In the genomic region with DNA sequence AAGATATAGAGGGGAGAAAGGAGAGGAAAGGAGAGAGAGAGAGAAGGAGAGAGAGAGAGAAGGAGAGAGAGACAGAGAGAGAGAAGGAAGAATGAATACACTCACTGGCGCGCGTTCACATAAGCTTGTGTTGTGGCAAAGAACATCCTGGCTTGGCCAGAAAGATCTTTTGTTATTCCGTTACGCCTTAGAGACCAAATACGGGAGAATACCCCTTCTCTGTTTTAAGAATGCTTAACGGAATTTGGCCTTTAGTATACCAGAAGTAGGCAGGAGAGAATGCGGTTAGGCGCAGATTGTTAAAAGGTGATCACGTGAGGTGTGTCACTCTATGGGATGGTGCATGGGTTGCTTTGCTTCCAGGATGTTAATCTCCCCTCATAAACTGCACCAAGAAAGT, we compare ENCODE assay signal across 8 mouse cellular contexts. TPM values are rescaled to one million over a fixed set of nuclear protein-coding genes. Genes with fewer than 3 reads are reported as not detected.
A peak's percentile ranks its signal among the peaks of the same experiment; 100 is the strongest.
DNase-seq lines count a peak whose midpoint lies in the region; ATAC-seq and TF ChIP-seq lines count a peak whose summit lies in the region.

No protein-coding gene starts in this region.

- H3K36me3 ChIP-seq in kidney, postnatal 0 days (ENCODE audit: insufficient read depth, low read length), result peaks cover 23% of the 10 kb centered on the region
- H3K36me3 ChIP-seq in hindbrain, embryonic 15.5 days, result peaks cover 40% of the 10 kb centered on the region
- H3K36me3 ChIP-seq in midbrain, embryonic 16.5 days (ENCODE audit: control insufficient read depth, insufficient read depth, low read length), result peaks cover 25% of the 10 kb centered on the region

- no peak for TF ChIP-seq CTCF in kidney, postnatal 0 days (IDR thresholded peaks at IDR 0.05; ENCODE audit: low read depth)

- no peak for ATAC-seq in kidney, postnatal 0 days (replicated peaks; ENCODE audit: low FRiP score, low read depth)
- no peak for ATAC-seq in hindbrain, embryonic 15.5 days (ENCODE audit: low FRiP score, low read depth)
- no peak for ATAC-seq in midbrain, embryonic 16.5 days

- 1% methylated on average over 10 of the region's 10 CpGs for WGBS in kidney, postnatal 0 days
- WGBS in hindbrain, embryonic 15.5 days, result 11% methylated on average over 10 of the region's 10 CpGs
- 5% methylated on average over 10 of the region's 10 CpGs for WGBS in midbrain, embryonic 16.5 days

- no peaks in the 10 kb centered on the region for H3K27me3 ChIP-seq in kidney, postnatal 0 days (ENCODE audit: insufficient read depth, low read length)
- no peaks in the 10 kb centered on the region for H3K27me3 ChIP-seq in hindbrain, embryonic 15.5 days
- H3K27me3 ChIP-seq in midbrain, embryonic 16.5 days (ENCODE audit: control insufficient read depth, insufficient read depth, low read depth, low read length), result no peaks in the 10 kb centered on the region

- H3K9me3 ChIP-seq in kidney, postnatal 0 days (replicated peaks; ENCODE audit: low read length), result no peaks in the 10 kb centered on the region
- H3K9me3 ChIP-seq in hindbrain, embryonic 15.5 days, result no peaks in the 10 kb centered on the region
- no peaks in the 10 kb centered on the region for H3K9me3 ChIP-seq in midbrain, embryonic 16.5 days (replicated peaks; ENCODE audit: control insufficient read depth, low read length, poor library complexity, severe bottlenecking)

- H3K4me3 ChIP-seq in kidney, postnatal 0 days (replicated peaks; ENCODE audit: low read depth, low read length), result peak overlapping the region; percentile 98
- peak overlapping the region; percentile 98 for H3K4me3 ChIP-seq in hindbrain, embryonic 15.5 days
- peak overlapping the region; percentile 100 for H3K4me3 ChIP-seq in midbrain, embryonic 16.5 days (ENCODE audit: low read depth, low read length)

- peak overlapping the region; percentile 97 for H3K9ac ChIP-seq in kidney, postnatal 0 days (ENCODE audit: low read depth, low read length)
- H3K9ac ChIP-seq in hindbrain, embryonic 15.5 days, result peak overlapping the region; percentile 99
- H3K9ac ChIP-seq in midbrain, embryonic 16.5 days (ENCODE audit: low read depth, low read length), result peak overlapping the region; percentile 99

- DNase-seq in kidney, postnatal 0 days (ENCODE audit: low spot score), result no peak
- DNase-seq in kidney, adult 9 months, result no peak
- DNase-seq in T-cell, adult 2 months (ENCODE audit: low spot score), result peak; percentile 62
- no peak for DNase-seq in embryo, embryonic 9.5 days (ENCODE audit: extremely low spot score)
- DNase-seq in ovary, postnatal 10 days (ENCODE audit: low spot score), result no peak
- DNase-seq in layer of hippocampus, adult 11-12 months (ENCODE audit: low spot score), result no peak

- no peak overlapping the region for H3K27ac ChIP-seq in kidney, postnatal 0 days
- peak overlapping the region; percentile 95; the same call in 1 of the 2 replicates for H3K27ac ChIP-seq in hindbrain, embryonic 15.5 days (replicated peaks)
- H3K27ac ChIP-seq in midbrain, embryonic 16.5 days (ENCODE audit: low read length), result peak overlapping the region; percentile 96

- peak overlapping the region; percentile 89 for H3K4me2 ChIP-seq in kidney, postnatal 0 days (ENCODE audit: low read length)
- H3K4me2 ChIP-seq in hindbrain, embryonic 15.5 days, result peak overlapping the region; percentile 63
- peak overlapping the region; percentile 68 for H3K4me2 ChIP-seq in midbrain, embryonic 16.5 days (ENCODE audit: low read length)

- peaks cover 10% of the 10 kb centered on the region for H3K4me1 ChIP-seq in kidney, postnatal 0 days (replicated peaks; ENCODE audit: insufficient read depth, low read length)
- H3K4me1 ChIP-seq in hindbrain, embryonic 15.5 days (replicated peaks), result peaks cover 30% of the 10 kb centered on the region
- peaks cover 28% of the 10 kb centered on the region for H3K4me1 ChIP-seq in midbrain, embryonic 16.5 days (ENCODE audit: control insufficient read depth, insufficient read depth, low read length)

RNA-seq across cellular contexts. Expression of gene Zswim8, which starts 0.9 kb away (rescaled TPM):
- 20.2 and 20.6 TPM in 2 replicates for polyA plus RNA-seq in kidney, postnatal 0 days (2015; fragmentation: Nextera tagmentation; extraction: Ambion mirVana)
- 45.1 and 46.9 TPM in 2 replicates for polyA plus RNA-seq in hindbrain, embryonic 15.5 days (2015; fragmentation: Nextera tagmentation; extraction: Ambion mirVana)
- polyA plus RNA-seq in midbrain, embryonic 16.5 days (2015; fragmentation: Nextera tagmentation; extraction: Ambion mirVana), result 44.9 and 50.3 TPM in 2 replicates

RNA-seq across cellular contexts. Expression of gene Chchd1, which starts 5.4 kb away (rescaled TPM):
- polyA plus RNA-seq in kidney, postnatal 0 days (2015; fragmentation: Nextera tagmentation; extraction: Ambion mirVana), result 195 and 223 TPM in 2 replicates
- polyA plus RNA-seq in hindbrain, embryonic 15.5 days (2015; fragmentation: Nextera tagmentation; extraction: Ambion mirVana), result 172 and 184 TPM in 2 replicates
- polyA plus RNA-seq in midbrain, embryonic 16.5 days (2015; fragmentation: Nextera tagmentation; extraction: Ambion mirVana), result 166 and 171 TPM in 2 replicates

RNA-seq across cellular contexts. Expression of gene Fut11, which starts 13.5 kb away (rescaled TPM):
- polyA plus RNA-seq in kidney, postnatal 0 days (2015; fragmentation: Nextera tagmentation; extraction: Ambion mirVana), result 21.6 and 22.4 TPM in 2 replicates
- polyA plus RNA-seq in hindbrain, embryonic 15.5 days (2015; fragmentation: Nextera tagmentation; extraction: Ambion mirVana), result 29.8 and 30.4 TPM in 2 replicates
- polyA plus RNA-seq in midbrain, embryonic 16.5 days (2015; fragmentation: Nextera tagmentation; extraction: Ambion mirVana), result 25.5 and 27.2 TPM in 2 replicates

RNA-seq across cellular contexts. Expression of gene Ndst2, which starts 26.1 kb away (rescaled TPM):
- polyA plus RNA-seq in kidney, postnatal 0 days (2015; fragmentation: Nextera tagmentation; extraction: Ambion mirVana), result 18.2 and 19.3 TPM in 2 replicates
- polyA plus RNA-seq in hindbrain, embryonic 15.5 days (2015; fragmentation: Nextera tagmentation; extraction: Ambion mirVana), result 18.6 and 19.9 TPM in 2 replicates
- polyA plus RNA-seq in midbrain, embryonic 16.5 days (2015; fragmentation: Nextera tagmentation; extraction: Ambion mirVana), result 17.5 and 19.3 TPM in 2 replicates

RNA-seq across cellular contexts. Expression of gene Sec24c, which starts 34.1 kb away (rescaled TPM):
- polyA plus RNA-seq in kidney, postnatal 0 days (2015; fragmentation: Nextera tagmentation; extraction: Ambion mirVana), result 57.3 and 62.8 TPM in 2 replicates
- 89.5 and 101 TPM in 2 replicates for polyA plus RNA-seq in hindbrain, embryonic 15.5 days (2015; fragmentation: Nextera tagmentation; extraction: Ambion mirVana)
- 89.9 and 92.9 TPM in 2 replicates for polyA plus RNA-seq in midbrain, embryonic 16.5 days (2015; fragmentation: Nextera tagmentation; extraction: Ambion mirVana)
